Mouse (Mus musculus) erythroid progenitor cell, adult 5-6 weeks (primary cell): Measurements from ENCODE around the gene Lap3. TPM values are rescaled to one million over a fixed set of nuclear protein-coding genes. Genes with fewer than 3 reads are reported as not detected.

Source experiments
- ATAC-seq: replicated peaks from 2 replicates; pipeline ENCODE4 v1.8.0; 2016; ENCODE audit warnings: moderate number of reproducible peaks, mild to moderate bottlenecking, moderate TSS enrichment, inconsistent platforms; ENCODE audit not compliant: poor library complexity, low FRiP score, severe bottlenecking
- total RNA-seq, 2 experiments: library from RNA; stranded (forward) in 1 of 2; stranded (reverse) in 1 of 2; fragments of 150-400 nt in 1 of 2; fragments of 186-747, 209-891 nt in 1 of 2; gene quantifications; 2 replicates each; pipeline versions ENCODE4 v1.2.3 to v1.2.4; 2015 to 2017; ENCODE audit warnings: low replicate concordance in 2 of 2

Gene Lap3
- total RNA-seq, 2 experiments from 2014 or later = 24.7 to 27.7 TPM

DNA sequence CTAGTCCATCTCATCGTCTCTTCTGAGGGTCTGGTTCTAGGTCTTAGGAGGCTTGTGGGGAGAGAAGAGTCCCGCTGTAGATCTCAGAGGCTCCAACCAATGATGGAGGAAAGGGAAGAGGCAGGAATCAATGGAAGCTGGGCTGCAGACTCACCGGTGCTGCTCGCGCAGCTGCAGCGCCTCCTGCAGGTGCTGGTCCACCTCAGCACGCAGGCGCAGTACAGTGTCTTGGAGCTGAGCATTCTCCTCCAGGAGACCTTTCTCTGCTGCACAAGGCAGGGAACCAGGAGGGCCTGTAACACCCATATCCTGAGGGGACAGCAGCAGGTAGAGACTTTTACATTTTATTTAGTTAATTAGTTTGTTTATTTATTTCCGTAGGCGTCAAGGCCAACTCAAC is 46.3 kb downstream of the Lap3 start:
- ATAC-seq = no peak

GRCm38 (mm10) chr5:45543374-45543773 is 50.2 kb downstream of the Lap3 start:
- ATAC-seq = no peak

GRCm38 (mm10) chr5:45549586-45549985 is 56.4 kb downstream of the Lap3 start:
- no peak for ATAC-seq

Other genes with a start within 250 kb of the Lap3 start
- 3.4 and 32.8 TPM in 2 replicates for gene Qdpr, start 43.1 kb upstream of the Lap3 start, total RNA-seq (2015; ENCODE audit: low replicate concordance)
- 1.4 and 6.4 TPM in 2 replicates for gene Qdpr, start 43.1 kb upstream of the Lap3 start, total RNA-seq (2017; ENCODE audit: low replicate concordance)
- gene Clrn2, start 39.6 kb upstream of the Lap3 start, total RNA-seq (2015; ENCODE audit: low replicate concordance) = not detected in 2 replicates
- gene Clrn2, start 39.6 kb upstream of the Lap3 start, total RNA-seq (2017; ENCODE audit: low replicate concordance) = not detected in 2 replicates
- 38.6 and 68.8 TPM in 2 replicates for gene Med28, start 26.9 kb downstream of the Lap3 start, total RNA-seq (2015; ENCODE audit: low replicate concordance)
- 3.4 and 18.1 TPM in 2 replicates for gene Med28, start 26.9 kb downstream of the Lap3 start, total RNA-seq (2017; ENCODE audit: low replicate concordance)
- not detected in 2 replicates for gene Fam184b, start 146.2 kb downstream of the Lap3 start, total RNA-seq (2015; ENCODE audit: low replicate concordance)
- gene Fam184b, start 146.2 kb downstream of the Lap3 start, total RNA-seq (2017; ENCODE audit: low replicate concordance) = not detected in 2 replicates
- 382 and 401 TPM in 2 replicates for gene Ncapg, start 176.5 kb downstream of the Lap3 start, total RNA-seq (2015; ENCODE audit: low replicate concordance)
- 362 and 411 TPM in 2 replicates for gene Ncapg, start 176.5 kb downstream of the Lap3 start, total RNA-seq (2017; ENCODE audit: low replicate concordance)